Mouse (Mus musculus) subcutaneous adipose tissue, adult 2 months (tissue): Measurements from ENCODE around the gene Sptan1. TPM values are rescaled to one million over a fixed set of nuclear protein-coding genes. Genes with fewer than 3 reads are reported as not detected.

Experiments used
- polyA plus RNA-seq: library from polyadenylated mRNA; depleted of rRNA; stranded (reverse); fragments of >200 nt; gene quantifications from 2 replicates; pipeline ENCODE4 v1.2.3, GENCODE M21; 2012; ENCODE audit warnings: low replicate concordance; rRNA removed

Gene Sptan1
- polyA plus RNA-seq, result 236 and 374 TPM in 2 replicates

DNA sequence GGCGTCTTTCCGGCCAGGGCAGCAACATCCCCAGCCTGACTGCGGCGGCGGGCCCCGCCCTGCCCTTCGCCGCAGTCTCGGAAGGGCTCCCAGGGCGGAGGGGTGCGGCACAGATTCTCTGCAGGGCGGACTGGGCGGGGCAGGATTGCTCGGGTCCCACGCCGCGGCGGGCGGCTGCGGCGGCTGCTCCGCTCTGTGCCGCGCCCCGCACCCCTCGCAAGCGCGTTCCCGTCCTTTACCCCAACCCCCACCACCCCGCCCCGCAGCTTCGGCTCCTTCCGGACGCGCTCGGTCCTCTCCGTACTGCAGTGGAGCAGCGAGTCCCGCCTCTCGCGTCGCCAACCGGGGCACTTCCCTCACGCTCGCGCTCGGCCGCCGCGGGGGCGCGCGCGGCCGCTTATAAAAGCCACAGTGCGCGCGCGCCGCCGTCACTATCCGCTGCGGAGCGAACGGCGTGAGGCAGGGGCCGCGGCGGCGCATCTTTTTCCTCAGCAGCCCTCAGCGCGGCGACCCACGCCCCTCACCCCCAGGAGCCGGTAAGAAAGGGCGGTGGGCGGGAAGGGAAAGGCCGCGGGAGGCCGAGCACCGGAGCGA is at the start of gene Sptan1:
TSS of gene Sptan1 (plus strand) at position 311 of the 594 bp plus-strand sequence.

DNA sequence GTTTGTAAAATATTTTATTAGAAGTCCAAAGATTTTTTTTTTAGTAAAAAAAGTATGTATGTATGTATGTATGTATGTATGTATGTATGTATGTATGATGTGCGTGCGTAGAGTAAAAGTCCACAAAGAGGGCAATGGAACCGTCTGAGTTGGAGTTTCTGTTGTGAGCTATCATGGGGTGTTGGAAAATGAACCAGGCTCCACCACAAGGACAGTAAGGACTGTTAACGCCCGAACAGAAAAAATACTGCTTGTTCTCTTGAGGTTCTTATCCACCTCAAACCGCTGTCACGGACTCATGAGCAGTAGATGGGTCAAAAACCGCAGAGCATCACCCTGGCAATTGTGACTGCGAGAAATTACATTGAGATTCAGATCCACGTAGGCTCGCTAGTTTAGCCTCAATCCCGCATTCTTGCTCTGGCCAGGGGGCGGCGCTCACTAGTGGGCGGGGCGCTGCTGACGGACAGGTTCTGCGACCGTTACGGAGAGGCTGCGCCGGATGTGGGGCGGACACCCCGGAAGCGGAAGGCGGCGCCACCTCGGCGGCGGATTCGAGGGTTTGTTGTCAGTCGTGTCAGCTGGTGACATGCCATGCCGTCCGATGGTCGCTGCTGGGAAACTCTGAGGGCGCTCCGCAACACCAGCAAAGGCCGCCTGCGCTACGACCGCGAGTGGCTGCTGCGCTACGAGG is 30.3 kb upstream of the Sptan1 start, which contains the start of gene Gle1:
TSS of gene Gle1 (plus strand) at position 521 of the 694 bp plus-strand sequence.

DNA sequence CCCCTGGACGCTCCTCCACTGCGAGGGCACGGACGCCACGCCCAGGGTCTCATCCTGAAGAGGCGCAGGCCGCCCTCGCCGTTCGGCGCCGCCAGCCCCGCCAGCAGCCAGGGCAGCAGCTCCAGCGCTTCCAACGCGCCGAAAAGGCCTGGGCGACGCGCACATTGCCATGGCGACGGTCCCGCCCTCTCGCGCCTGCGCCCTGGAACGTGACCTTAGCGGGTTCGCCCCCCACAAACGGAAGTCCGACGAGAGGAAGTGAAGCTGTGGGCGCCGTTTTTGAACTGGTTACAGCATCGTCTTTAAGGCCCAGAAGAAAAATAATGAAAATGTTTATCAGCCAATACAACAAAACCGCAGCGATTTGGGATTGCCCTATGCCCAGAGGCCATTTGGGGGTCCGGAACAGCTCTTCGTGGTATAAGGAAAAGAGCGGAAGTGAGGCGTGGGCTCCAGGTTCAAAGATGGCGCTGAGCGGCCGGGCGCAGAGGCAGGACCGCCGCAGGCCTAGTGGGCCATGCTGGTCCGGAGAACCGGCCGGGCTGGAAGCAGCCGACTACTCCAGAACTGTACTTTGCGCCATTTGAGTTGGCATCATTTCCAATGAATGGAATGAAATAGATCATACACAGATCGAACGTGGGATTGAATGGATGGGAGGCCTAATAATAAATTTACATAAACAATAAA is 83.5 kb downstream of the Sptan1 start, which contains the start of gene Wdr34:
TSS of gene Wdr34 (minus strand) at position 183 of the 690 bp plus-strand sequence.

DNA sequence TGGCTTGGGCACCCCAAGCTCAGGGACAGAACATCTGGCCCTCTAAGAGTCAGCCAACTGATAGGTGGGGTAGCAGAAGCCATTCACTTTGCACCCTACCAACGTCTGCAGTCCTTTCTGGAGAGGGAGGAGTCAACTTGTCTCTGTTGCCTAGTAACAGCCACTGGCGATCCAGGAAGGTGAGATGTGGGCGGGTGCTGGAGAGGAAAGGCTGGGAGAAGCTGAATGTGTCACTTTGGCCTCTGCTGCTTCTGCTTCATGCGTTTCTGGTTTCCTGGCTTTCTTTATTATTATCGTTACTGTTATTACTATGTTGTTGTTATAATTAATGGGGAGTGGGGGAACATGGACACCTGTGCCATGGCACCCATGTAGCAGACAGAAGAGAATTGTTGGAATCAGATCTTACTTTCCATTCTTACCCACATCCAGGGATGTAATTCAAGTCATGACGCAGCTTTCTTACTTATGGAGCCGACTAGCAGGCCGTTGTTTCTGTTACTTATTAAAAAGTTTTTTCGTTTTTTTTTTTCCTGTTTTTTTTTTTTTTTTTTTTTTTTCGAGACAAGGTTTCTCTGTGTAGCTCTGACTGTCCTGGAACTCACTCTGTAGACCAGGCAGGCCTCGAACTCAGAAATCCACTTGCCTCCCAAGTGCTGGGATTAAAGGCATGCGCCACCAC is 92.0 kb downstream of the Sptan1 start, which contains the start of gene Set:
TSS of gene Set (plus strand) at position 156 of the 682 bp plus-strand sequence.

DNA sequence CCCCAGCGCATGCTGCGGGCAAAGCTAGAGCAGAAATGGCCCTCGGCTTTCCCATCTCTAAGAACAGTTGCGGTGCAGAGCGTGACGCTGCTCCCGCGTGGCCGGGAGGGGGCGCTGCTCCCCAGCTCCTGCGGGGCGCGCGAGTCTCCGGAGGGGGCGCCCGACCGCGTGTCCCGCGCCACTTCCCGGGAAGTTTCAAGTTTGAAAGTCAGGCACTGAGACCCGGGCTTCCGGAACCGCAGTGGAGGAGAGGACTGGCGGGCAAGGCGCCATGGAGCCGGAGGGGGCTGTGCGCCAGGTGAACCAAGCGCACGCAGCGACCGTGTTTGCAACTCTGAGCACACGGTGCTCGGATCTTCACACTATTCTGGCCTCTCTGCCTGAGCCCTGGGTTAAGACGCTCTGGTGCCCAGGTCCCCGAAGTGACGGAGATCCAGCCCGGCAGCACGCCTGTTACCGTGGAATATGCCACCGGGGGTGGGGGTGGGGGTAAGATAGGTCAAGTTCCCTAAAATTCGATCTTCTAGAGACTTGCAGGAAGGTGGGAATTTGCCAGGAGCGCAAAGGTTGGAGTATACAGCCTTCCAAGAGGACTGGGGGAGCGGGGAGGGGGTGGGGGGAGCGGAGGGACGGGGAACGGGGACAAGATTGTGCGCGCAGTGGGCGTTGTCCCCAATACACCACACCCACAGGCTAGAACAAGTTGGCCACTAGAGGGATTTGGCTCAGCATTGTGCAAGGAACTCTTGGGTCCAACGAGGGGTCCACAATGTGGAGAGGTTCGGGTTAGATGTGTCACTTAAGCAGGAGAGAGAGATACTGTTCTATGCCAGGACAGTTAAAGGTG is 112.4 kb downstream of the Sptan1 start, which contains the start of gene Pkn3:
TSS of gene Pkn3 (plus strand) at position 183 of the 847 bp plus-strand sequence.

Other genes starting within 250 kb of the Sptan1 start
- 0.14 and 0.48 TPM in 2 replicates for gene Gm13420, start 213.9 kb upstream of the Sptan1 start, polyA plus RNA-seq
- not detected in 2 replicates for gene Gm13547, start 206.2 kb upstream of the Sptan1 start, polyA plus RNA-seq
- 28.0 and 112 TPM in 2 replicates for gene Coq4, start 178.1 kb upstream of the Sptan1 start, polyA plus RNA-seq
- 80.3 and 102 TPM in 2 replicates for gene Trub2, start 177.1 kb upstream of the Sptan1 start, polyA plus RNA-seq
- gene Slc27a4, start 162.9 kb upstream of the Sptan1 start, polyA plus RNA-seq, result 41.1 and 50.7 TPM in 2 replicates
- 47.5 and 56.5 TPM in 2 replicates for gene Urm1, start 145.5 kb upstream of the Sptan1 start, polyA plus RNA-seq
- 40.8 and 41.1 TPM in 2 replicates for gene Cercam, start 96.4 kb upstream of the Sptan1 start, polyA plus RNA-seq
- 29.8 and 54.7 TPM in 2 replicates for gene Odf2, start 76.3 kb upstream of the Sptan1 start, polyA plus RNA-seq
- 31.3 TPM in 2 replicates for gene Gle1, start 30.1 kb upstream of the Sptan1 start, polyA plus RNA-seq
- gene Wdr34, start 83.3 kb downstream of the Sptan1 start, polyA plus RNA-seq, result 21.6 and 42.9 TPM in 2 replicates
- gene Set, start 91.8 kb downstream of the Sptan1 start, polyA plus RNA-seq, result 24.7 and 66.2 TPM in 2 replicates
- 22.8 and 30.4 TPM in 2 replicates for gene Pkn3, start 112.1 kb downstream of the Sptan1 start, polyA plus RNA-seq
- 51.6 and 55.9 TPM in 2 replicates for gene Zdhhc12, start 128.1 kb downstream of the Sptan1 start, polyA plus RNA-seq
- gene Zer1, start 159.0 kb downstream of the Sptan1 start, polyA plus RNA-seq, result 60.2 and 82.4 TPM in 2 replicates
- 80.1 and 82.8 TPM in 2 replicates for gene Tbc1d13, start 168.2 kb downstream of the Sptan1 start, polyA plus RNA-seq
- gene Endog, start 205.9 kb downstream of the Sptan1 start, polyA plus RNA-seq, result 41.3 and 50.6 TPM in 2 replicates
- gene Spout1, start 212.9 kb downstream of the Sptan1 start, polyA plus RNA-seq, result 28.0 and 40.8 TPM in 2 replicates
- 32.9 and 33.7 TPM in 2 replicates for gene Kyat1, start 240.3 kb downstream of the Sptan1 start, polyA plus RNA-seq